Mouse (Mus musculus): Measurements from ENCODE around the gene Utp14a. TPM values are rescaled to one million over a fixed set of nuclear protein-coding genes. Genes with fewer than 3 reads are reported as not detected.
"Not testable (repeated sequence)": the region's sequence is repeated elsewhere in the genome, so short reads cannot be mapped to it uniquely, and the experiment has no call there.

Gene Utp14a
- polyA plus RNA-seq (2012; ENCODE audit: insufficient read depth, insufficient read length, missing spikeins), result 31.1 and 35.9 TPM in 2 replicates

DNA sequence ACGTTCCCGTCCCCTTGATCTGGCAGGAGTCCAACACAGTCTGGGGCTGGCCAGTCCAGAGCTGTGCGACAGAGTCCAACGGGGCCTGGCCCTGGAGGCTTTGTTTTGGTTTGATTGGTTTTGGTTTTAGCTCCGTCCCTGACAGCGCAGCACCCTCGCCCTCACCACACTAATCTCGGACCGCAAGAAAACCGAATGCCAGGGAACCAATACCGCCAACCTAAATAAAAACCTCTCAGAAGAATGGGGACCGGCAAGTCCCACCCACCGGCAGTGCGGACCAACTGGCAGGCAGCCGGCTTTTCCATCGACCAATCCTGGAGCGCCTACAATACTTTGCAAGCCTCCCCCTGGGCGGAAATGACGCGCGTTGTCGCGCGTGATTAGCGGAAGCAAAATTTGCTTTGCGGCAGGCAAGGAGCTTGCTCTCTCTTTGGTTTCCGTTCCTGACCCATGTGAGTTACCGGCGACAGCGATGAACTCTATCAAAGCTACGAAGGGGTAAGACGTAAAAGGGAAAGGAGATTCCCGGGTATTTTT is at the start of gene Utp14a:
TSS of gene Utp14a (plus strand) at position 395 of the 540 bp plus-strand sequence.
- TF ChIP-seq POLR2A (IDR thresholded peaks at IDR 0.05; ENCODE audit: borderline replicate concordance, low read depth, low read length), result no peak
- TF ChIP-seq CTCF (IDR thresholded peaks at IDR 0.05; ENCODE audit: low read depth, low read length), result no peak
- Histone ChIP-seq H3K4me1 (ENCODE audit: control insufficient read depth, insufficient read depth, low read length) (no peaks in the 10 kb centered on the region), H3K27ac (ENCODE audit: insufficient read depth, low read depth, low read length) (peak within 1 kb of the TSS; percentile 71), H3K4me3 (ENCODE audit: insufficient read depth, low read length) (peak within 1 kb of the TSS; percentile 69)

DNA sequence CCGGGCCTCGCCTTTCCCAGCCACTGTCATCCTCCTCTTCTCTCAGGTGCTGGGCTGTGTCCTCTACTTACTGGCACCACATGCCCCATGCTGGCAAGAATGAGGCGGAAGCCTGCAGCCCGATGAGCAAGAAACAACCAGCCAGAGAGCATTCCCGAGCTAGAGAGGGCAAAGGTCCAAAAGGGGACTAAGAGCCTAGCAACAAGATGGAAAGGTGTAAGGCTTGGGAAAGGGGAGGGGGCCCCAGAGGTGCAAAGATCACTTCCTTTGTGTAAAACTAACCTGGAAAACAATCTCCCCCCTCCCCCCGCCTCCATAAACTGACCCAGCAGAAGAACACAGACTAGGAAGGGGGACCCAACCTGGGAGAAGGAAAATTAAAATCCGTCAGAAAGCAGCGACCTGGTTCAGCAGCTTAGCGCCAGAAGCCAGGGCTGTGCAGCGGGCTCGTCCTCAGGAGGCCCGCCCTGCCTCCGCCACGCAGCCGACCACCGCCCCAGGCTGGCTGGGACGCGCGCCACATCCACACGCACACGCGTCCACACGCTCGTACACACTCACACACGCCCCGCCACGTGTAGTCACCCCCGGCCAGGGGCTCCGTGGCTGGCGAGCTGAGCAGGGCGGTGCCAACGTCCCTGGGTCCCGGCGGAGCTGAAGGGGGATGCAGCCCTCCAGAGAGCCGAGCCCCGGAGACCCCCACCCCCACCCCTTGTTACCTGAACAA is 48.7 kb upstream of the Utp14a start:
- Histone ChIP-seq H3K27ac (ENCODE audit: insufficient read depth, low read depth, low read length) (peak overlapping the region; percentile 21), H3K4me3 (ENCODE audit: insufficient read depth, low read length) (peak overlapping the region; percentile 76)
- TF ChIP-seq POLR2A (IDR thresholded peaks at IDR 0.05; ENCODE audit: borderline replicate concordance, low read depth, low read length), result no peak
- no peak for TF ChIP-seq CTCF (IDR thresholded peaks at IDR 0.05; ENCODE audit: low read depth, low read length)

DNA sequence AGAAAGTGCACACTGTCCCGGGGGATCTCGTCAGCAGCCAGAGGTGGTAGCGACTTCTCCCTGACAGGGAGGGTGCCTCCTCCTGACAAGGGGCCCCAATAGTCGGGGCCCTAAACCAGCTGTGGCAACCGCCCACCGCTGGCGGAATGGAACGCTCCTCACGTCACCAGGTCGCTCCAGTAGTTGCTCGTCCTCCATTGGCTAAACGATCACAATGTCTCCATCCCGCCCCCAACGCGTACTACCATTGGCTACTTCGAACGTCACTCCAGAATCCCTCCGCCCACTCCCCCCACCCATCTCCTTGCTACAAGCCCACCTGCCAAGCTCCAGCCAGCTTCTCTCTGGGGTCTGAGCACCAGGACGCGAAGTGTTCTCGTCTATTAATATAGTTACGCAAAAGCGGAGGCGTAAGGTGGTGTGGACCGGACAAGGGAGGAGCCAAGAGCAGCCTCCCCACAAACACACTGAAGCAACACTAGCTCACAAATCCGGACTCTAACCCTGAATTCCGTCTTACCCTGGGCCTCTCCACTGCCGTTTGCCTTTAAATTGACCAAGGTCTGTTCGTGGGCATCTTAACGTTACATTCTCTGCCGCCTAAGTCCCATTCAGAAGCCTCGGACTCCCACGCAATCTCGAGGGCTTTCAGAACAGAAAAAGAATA is 48.0 kb upstream of the Utp14a start, which contains the start of gene Zdhhc9:
TSS of gene Zdhhc9 (minus strand) at position 360 of the 667 bp plus-strand sequence.
- Histone ChIP-seq H3K4me1 (ENCODE audit: control insufficient read depth, insufficient read depth, low read length) (peaks cover 12% of the 10 kb centered on the region), H3K4me3 (ENCODE audit: insufficient read depth, low read length) (peak within 1 kb of the TSS; percentile 96), H3K27ac (ENCODE audit: insufficient read depth, low read depth, low read length) (peak within 1 kb of the TSS; percentile 86)
- TF ChIP-seq CTCF (IDR thresholded peaks at IDR 0.05; ENCODE audit: low read depth, low read length), result no peak
- TF ChIP-seq POLR2A (IDR thresholded peaks at IDR 0.05; ENCODE audit: borderline replicate concordance, low read depth, low read length), result no peak

More for the DNA sequence above, 48.7 kb upstream of the Utp14a start:
- H3K4me1 ChIP-seq (ENCODE audit: control insufficient read depth, insufficient read depth, low read length), result peaks cover 20% of the 10 kb centered on the region

DNA sequence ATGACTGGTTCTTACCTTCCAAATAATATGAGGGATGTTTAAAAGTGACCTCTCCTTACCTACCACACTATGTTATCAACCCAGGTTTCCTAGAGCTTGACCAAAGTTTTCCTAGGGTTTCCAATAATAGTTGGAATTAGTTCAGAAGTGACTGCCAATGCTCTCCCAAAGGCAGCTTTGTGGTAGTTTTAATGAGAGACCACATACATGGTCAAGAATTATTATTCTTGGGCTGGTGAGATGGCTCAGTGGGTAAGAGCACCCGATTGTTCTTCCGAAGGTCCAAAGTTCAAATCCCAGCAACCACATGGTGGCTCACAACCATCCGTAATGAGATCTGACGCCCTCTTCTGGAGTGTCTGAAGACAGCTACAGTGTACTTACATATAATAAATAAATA is 46.9 kb upstream of the Utp14a start:
- not testable (repeated sequence) for H3K4me3 ChIP-seq (ENCODE audit: insufficient read depth, low read length); H3K4me1 ChIP-seq (ENCODE audit: control insufficient read depth, insufficient read depth, low read length); H3K27ac ChIP-seq (ENCODE audit: insufficient read depth, low read depth, low read length)

DNA sequence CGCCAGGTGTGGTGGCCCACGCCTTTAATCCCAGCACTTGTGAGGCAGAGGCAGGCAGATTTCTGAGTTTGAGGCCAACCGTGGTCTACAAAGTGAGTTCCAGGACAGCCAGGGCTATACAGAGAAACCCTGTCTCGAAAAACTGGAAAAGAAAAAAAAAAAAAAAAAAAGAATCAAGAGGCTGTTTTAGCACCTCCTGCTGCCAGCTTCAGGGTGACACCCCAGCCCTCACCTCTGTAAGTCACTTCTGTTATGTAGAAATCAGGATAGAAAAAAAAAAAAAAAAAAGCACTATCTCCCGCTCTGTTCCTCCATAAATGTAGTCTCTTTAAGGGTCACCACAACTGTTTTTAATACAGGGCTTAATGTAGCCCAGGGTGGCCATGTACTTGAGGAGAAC is 37.2 kb upstream of the Utp14a start:
- H3K27ac ChIP-seq (ENCODE audit: insufficient read depth, low read depth, low read length), result no peak overlapping the region
- no peak overlapping the region for H3K4me3 ChIP-seq (ENCODE audit: insufficient read depth, low read length)
- TF ChIP-seq POLR2A (IDR thresholded peaks at IDR 0.05; ENCODE audit: borderline replicate concordance, low read depth, low read length), result no peak
- no peak for TF ChIP-seq CTCF (IDR thresholded peaks at IDR 0.05; ENCODE audit: low read depth, low read length)
- H3K4me1 ChIP-seq (ENCODE audit: control insufficient read depth, insufficient read depth, low read length), result no peaks in the 10 kb centered on the region

DNA sequence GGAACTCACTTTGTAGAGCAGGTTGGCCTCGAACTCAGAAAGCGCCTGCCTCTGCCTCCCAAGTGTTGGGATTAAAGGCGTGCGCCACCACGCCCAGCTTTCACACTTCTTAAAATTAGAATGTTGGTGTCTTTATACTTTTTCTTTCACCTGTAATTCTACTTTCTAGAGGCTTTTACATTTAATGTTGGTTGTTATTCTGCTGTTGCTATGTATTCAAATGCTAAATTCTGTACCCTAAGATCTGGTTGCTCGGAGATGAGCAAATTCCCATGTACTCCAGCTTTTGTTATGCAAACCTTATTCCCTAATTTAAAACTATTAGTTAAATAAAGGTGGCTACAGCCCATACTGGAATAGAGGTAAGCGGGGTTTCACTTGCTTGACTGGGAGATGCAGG is 34.0 kb upstream of the Utp14a start:
- no peak overlapping the region for H3K4me3 ChIP-seq (ENCODE audit: insufficient read depth, low read length)
- no peak overlapping the region for H3K27ac ChIP-seq (ENCODE audit: insufficient read depth, low read depth, low read length)
- H3K4me1 ChIP-seq (ENCODE audit: control insufficient read depth, insufficient read depth, low read length), result no peaks in the 10 kb centered on the region
- TF ChIP-seq POLR2A (IDR thresholded peaks at IDR 0.05; ENCODE audit: borderline replicate concordance, low read depth, low read length), result no peak
- TF ChIP-seq CTCF (IDR thresholded peaks at IDR 0.05; ENCODE audit: low read depth, low read length), result no peak

DNA sequence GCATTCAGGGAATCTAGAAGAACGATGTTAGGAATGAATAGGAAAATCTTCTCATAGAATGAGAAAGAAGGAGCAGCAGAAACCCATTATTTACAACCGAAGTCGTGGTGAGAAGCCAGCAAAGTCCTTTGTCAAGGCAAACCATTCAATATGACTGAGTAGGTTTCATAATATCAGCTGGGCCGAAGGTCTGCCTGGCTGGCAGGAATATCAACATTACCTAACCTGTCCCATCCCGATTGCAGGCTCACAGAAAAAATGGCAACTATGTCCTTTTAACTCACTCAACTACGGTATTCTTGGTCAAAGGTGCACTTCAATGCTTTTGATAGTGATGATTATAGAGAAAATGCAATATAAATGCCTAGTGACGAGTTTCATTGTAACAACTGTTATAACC is 30.4 kb upstream of the Utp14a start:
- Histone ChIP-seq H3K4me3 (ENCODE audit: insufficient read depth, low read length) (no peak overlapping the region), H3K4me1 (ENCODE audit: control insufficient read depth, insufficient read depth, low read length) (no peaks in the 10 kb centered on the region), H3K27ac (ENCODE audit: insufficient read depth, low read depth, low read length) (no peak overlapping the region)
- TF ChIP-seq CTCF (IDR thresholded peaks at IDR 0.05; ENCODE audit: low read depth, low read length), result no peak
- no peak for TF ChIP-seq POLR2A (IDR thresholded peaks at IDR 0.05; ENCODE audit: borderline replicate concordance, low read depth, low read length)

DNA sequence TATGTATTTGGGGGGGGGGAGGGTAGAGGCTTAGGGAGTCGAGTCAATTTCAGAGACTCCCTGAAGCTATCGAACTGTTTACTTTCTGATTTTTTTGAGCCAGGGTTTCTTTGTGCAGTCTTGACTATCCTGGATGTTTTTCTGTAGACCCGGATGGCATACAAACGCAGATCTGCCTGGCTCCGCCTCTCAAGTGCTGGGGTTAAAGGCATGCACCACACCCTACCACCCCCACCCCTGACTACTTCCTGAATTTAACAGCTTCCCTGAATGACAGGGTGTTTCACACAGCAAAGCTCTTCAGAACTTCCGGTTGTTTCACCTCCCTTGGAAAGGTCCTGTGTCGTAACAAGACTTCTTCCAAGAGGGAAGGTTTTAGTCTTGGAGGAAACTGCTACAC is 22.2 kb upstream of the Utp14a start:
- Histone ChIP-seq H3K4me3 (ENCODE audit: insufficient read depth, low read length) (peak overlapping the region; percentile 8; the same call in 1 of the 2 replicates), H3K4me1 (ENCODE audit: control insufficient read depth, insufficient read depth, low read length) (peaks cover 8% of the 10 kb centered on the region), H3K27ac (ENCODE audit: insufficient read depth, low read depth, low read length) (peak overlapping the region; percentile 65)
- TF ChIP-seq CTCF (IDR thresholded peaks at IDR 0.05; ENCODE audit: low read depth, low read length), result no peak
- no peak for TF ChIP-seq POLR2A (IDR thresholded peaks at IDR 0.05; ENCODE audit: borderline replicate concordance, low read depth, low read length)

DNA sequence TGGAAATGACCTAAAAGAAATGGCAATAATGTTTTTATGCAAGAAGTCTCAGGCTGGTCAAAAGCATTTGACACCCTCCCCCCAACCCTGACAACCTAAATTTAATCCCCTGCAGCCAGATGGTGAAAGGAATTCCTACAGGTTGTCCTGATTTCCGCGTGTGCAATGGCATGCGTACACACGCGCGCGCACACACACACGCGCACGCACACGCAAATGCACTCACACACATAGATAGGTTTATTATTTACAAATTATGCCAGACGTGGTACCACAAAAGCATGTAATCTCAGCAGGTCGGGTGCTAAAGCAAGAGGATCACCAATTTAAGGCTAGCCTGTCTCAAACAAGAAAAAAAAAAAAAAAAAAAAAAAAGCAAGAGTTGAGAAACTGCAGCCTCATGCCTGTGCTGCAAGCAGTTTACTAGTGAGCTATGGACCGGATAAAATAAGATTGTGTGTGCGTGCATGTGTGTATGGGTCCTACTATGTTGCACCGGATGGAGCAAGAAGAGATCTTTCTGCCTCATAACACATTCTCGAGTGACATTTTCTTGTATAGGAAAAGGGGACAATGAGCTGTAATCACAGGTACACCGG is 733 bp upstream of the Utp14a start:
- TF ChIP-seq CTCF (IDR thresholded peaks at IDR 0.05; ENCODE audit: low read depth, low read length) (no peak), POLR2A (IDR thresholded peaks at IDR 0.05; ENCODE audit: borderline replicate concordance, low read depth, low read length) (no peak)
- Histone ChIP-seq H3K4me1 (ENCODE audit: control insufficient read depth, insufficient read depth, low read length) (no peaks in the 10 kb centered on the region), H3K27ac (ENCODE audit: insufficient read depth, low read depth, low read length) (peak overlapping the region; percentile 65), H3K4me3 (ENCODE audit: insufficient read depth, low read length) (peak overlapping the region; percentile 68)

Measured in bone marrow macrophage, adult 2 months (primary cell).